ENCODE assay signal across 23 mouse cellular contexts in genomic region chr1:90201655-90202054, GRCm38 (mm10). TPM values are rescaled to one million over a fixed set of nuclear protein-coding genes. Genes with fewer than 3 reads are reported as not detected.
DNase-seq lines count a peak whose midpoint lies in the region; ATAC-seq and TF ChIP-seq lines count a peak whose summit lies in the region.
"Had no signal": no experiment of that assay in that cellular context is flagged by ENCODE, and none has a peak within 500 bp of the region (broad histone marks: within the 10 kb centered on the region; RNA-seq: fewer than 3 reads in every experiment).

No protein-coding gene starts in this region.

- WGBS in hindbrain, embryonic 10.5 days = 48% methylated on average over 2 of the region's 2 CpGs
- 55% methylated on average over 2 of the region's 2 CpGs for WGBS in hindbrain, embryonic 14.5 days
- 50% methylated on average over 2 of the region's 2 CpGs for whole genome bisulfite sequencing in stomach, embryonic 16.5 days
- WGBS in stomach, postnatal 0 days = 51% methylated on average over 2 of the region's 2 CpGs

- H3K4me1 ChIP-seq in hindbrain, embryonic 10.5 days (replicated peaks) = peaks cover 53% of the 10 kb centered on the region
- peaks cover 17% of the 10 kb centered on the region for H3K4me1 ChIP-seq in hindbrain, embryonic 14.5 days (replicated peaks; ENCODE audit: control insufficient read depth, insufficient read depth, low read length)
- H3K4me1 ChIP-seq in stomach, embryonic 16.5 days (ENCODE audit: control insufficient read depth, insufficient read depth, low read length) = peaks cover 6% of the 10 kb centered on the region; the same call in 1 of the 2 replicates
- no peaks in the 10 kb centered on the region for H3K4me1 ChIP-seq in stomach, postnatal 0 days (replicated peaks; ENCODE audit: control insufficient read depth, insufficient read depth)
- H3K4me1 ChIP-seq: liver, embryonic 15.5 days had no signal

- TF ChIP-seq EP300 in stomach, postnatal 0 days (optimal IDR thresholded peaks at IDR 0.05) = no peak

- TF ChIP-seq CTCF in gastrocnemius, adult 2 months (IDR thresholded peaks at IDR 0.05) = no peak
- TF ChIP-seq CTCF in stomach, postnatal 0 days (IDR thresholded peaks at IDR 0.05; ENCODE audit: low read depth) = no peak

- no peak for DNase-seq in gastrocnemius, adult 2 months
- DNase-seq in gastrocnemius, postnatal 10 days = no peak
- no peak for DNase-seq in hindbrain, embryonic 10.5 days (ENCODE audit: low spot score)
- DNase-seq in hindbrain, embryonic 14.5 days (ENCODE audit: low spot score) = no peak
- DNase-seq in stomach, postnatal 0 days (ENCODE audit: low spot score) = no peak
- DNase-seq in urinary bladder, postnatal 10 days (ENCODE audit: low spot score) = no peak
- DNase-seq in embryo, embryonic 11 days = no peak

- peaks cover 9% of the 10 kb centered on the region; the same call in 1 of the 2 replicates for H3K9me3 ChIP-seq in hindbrain, embryonic 10.5 days
- no peaks in the 10 kb centered on the region for H3K9me3 ChIP-seq in hindbrain, embryonic 14.5 days (ENCODE audit: control insufficient read depth, low read length)
- H3K9me3 ChIP-seq in stomach, embryonic 16.5 days (replicated peaks; ENCODE audit: control insufficient read depth, low read length) = no peaks in the 10 kb centered on the region; the same call in 1 of the 2 replicates
- H3K9me3 ChIP-seq in stomach, postnatal 0 days (ENCODE audit: control insufficient read depth, low read length) = no peaks in the 10 kb centered on the region
- H3K9me3 ChIP-seq: forebrain, embryonic 15.5 days; liver, embryonic 15.5 days; lung, embryonic 15.5 days had no signal

- H3K27ac ChIP-seq in gastrocnemius, adult 2 months = peak overlapping the region; percentile 83
- peak overlapping the region; percentile 87 for H3K27ac ChIP-seq in hindbrain, embryonic 10.5 days
- H3K27ac ChIP-seq in hindbrain, embryonic 14.5 days = no peak overlapping the region
- 0 out of 2 replicates have a peak overlapping the region, but pooled peaks have one; percentile 4 for H3K27ac ChIP-seq in stomach, embryonic 16.5 days (ENCODE audit: low read length)
- H3K27ac ChIP-seq in stomach, postnatal 0 days (replicated peaks) = no peak overlapping the region
- H3K27ac ChIP-seq: forebrain, embryonic 15.5 days; hindbrain, postnatal 0 days; limb, embryonic 12.5 days; liver, embryonic 15.5 days; lung, embryonic 15.5 days had no signal

- H3K27me3 ChIP-seq in hindbrain, embryonic 10.5 days (ENCODE audit: insufficient read depth, poor library complexity, severe bottlenecking) = peaks cover 26% of the 10 kb centered on the region
- peaks cover 11% of the 10 kb centered on the region; the same call in 1 of the 2 replicates for H3K27me3 ChIP-seq in hindbrain, embryonic 14.5 days (ENCODE audit: control insufficient read depth, insufficient read depth, low read length)
- H3K27me3 ChIP-seq in stomach, embryonic 16.5 days (ENCODE audit: control insufficient read depth, insufficient read depth, low read length) = no peaks in the 10 kb centered on the region; the same call in 1 of the 2 replicates
- H3K27me3 ChIP-seq in stomach, postnatal 0 days (ENCODE audit: control insufficient read depth, insufficient read depth, low read length) = no peaks in the 10 kb centered on the region
- H3K27me3 ChIP-seq: forebrain, embryonic 15.5 days had no signal

- intact Hi-C loops in gastrocnemius, adult 2 months (cut with DNase I) = no loop called here

- H3K9ac ChIP-seq in hindbrain, embryonic 14.5 days = no peak overlapping the region
- no peak overlapping the region for H3K9ac ChIP-seq in stomach, embryonic 16.5 days (ENCODE audit: low read length)
- H3K9ac ChIP-seq in stomach, postnatal 0 days (ENCODE audit: low read length) = no peak overlapping the region
- H3K9ac ChIP-seq: forebrain, embryonic 15.5 days; liver, embryonic 15.5 days had no signal

- no peak for ATAC-seq in hindbrain, embryonic 14.5 days (ENCODE audit: low FRiP score)
- no peak for ATAC-seq in stomach, embryonic 16.5 days (ENCODE audit: insufficient read depth, low FRiP score)
- no peak for ATAC-seq in stomach, postnatal 0 days (ENCODE audit: low FRiP score, low TSS enrichment)

- no peak overlapping the region; the same call in none of the 2 replicates for H3K4me3 ChIP-seq in gastrocnemius, adult 2 months
- H3K4me3 ChIP-seq in hindbrain, embryonic 10.5 days = no peak overlapping the region
- no peak overlapping the region for H3K4me3 ChIP-seq in hindbrain, embryonic 14.5 days (replicated peaks; ENCODE audit: low read length)
- no peak overlapping the region for H3K4me3 ChIP-seq in stomach, embryonic 16.5 days (replicated peaks; ENCODE audit: low read length)
- H3K4me3 ChIP-seq in stomach, postnatal 0 days (ENCODE audit: low read depth, low read length) = no peak overlapping the region
- H3K4me3 ChIP-seq: forebrain, embryonic 15.5 days; limb, embryonic 12.5 days; liver, embryonic 15.5 days; lung, embryonic 15.5 days; megakaryocyte, embryonic 14.5 days had no signal

- no peak overlapping the region for H3K4me2 ChIP-seq in hindbrain, embryonic 14.5 days (replicated peaks)
- no peak overlapping the region for H3K4me2 ChIP-seq in stomach, embryonic 16.5 days (ENCODE audit: low read depth, low read length)
- no peak overlapping the region for H3K4me2 ChIP-seq in stomach, postnatal 0 days (replicated peaks; ENCODE audit: low read depth)
- H3K4me2 ChIP-seq: liver, embryonic 15.5 days had no signal

- H3K36me3 ChIP-seq in hindbrain, embryonic 10.5 days = no peaks in the 10 kb centered on the region
- no peaks in the 10 kb centered on the region for H3K36me3 ChIP-seq in hindbrain, embryonic 14.5 days (replicated peaks; ENCODE audit: control insufficient read depth, insufficient read depth)
- H3K36me3 ChIP-seq in stomach, embryonic 16.5 days (ENCODE audit: control insufficient read depth, insufficient read depth, low read length) = no peaks in the 10 kb centered on the region
- no peaks in the 10 kb centered on the region for H3K36me3 ChIP-seq in stomach, postnatal 0 days (ENCODE audit: control insufficient read depth, insufficient read depth, low read length)
- H3K36me3 ChIP-seq: forebrain, embryonic 15.5 days; limb, embryonic 12.5 days; liver, embryonic 15.5 days; lung, embryonic 15.5 days had no signal

RNA-seq across cellular contexts. Expression of gene Ackr3, which starts 2.1 kb away (rescaled TPM):
- 10 to 100 TPM; 10.7 to 17.2 TPM for total RNA-seq in gastrocnemius, adult 2 months (2021)
- total RNA-seq in gastrocnemius, postnatal 10 days (2021) = 10 to 100 TPM; 16.6 to 16.7 TPM
- 19.2 and 22.3 TPM in 2 replicates for polyA plus RNA-seq in hindbrain, embryonic 10.5 days (2016; fragmentation: Nextera tagmentation; extraction: Ambion mirVana)
- polyA plus RNA-seq in hindbrain, embryonic 14.5 days (2014; fragmentation: Nextera tagmentation; extraction: Ambion mirVana) = 10.3 and 11.1 TPM in 2 replicates
- polyA plus RNA-seq in stomach, embryonic 16.5 days (2015; fragmentation: Nextera tagmentation; extraction: Ambion mirVana) = 22.2 and 29.7 TPM in 2 replicates
- polyA plus RNA-seq in stomach, postnatal 0 days (2015; fragmentation: Nextera tagmentation; extraction: Ambion mirVana) = 14.6 and 15.6 TPM in 2 replicates
- total RNA-seq: common myeloid progenitor, adult 5-6 weeks; monocyte, adult 5-6 weeks had no signal

RNA-seq across cellular contexts. Expression of gene Iqca, which starts 48.5 kb away (rescaled TPM):
- total RNA-seq in gastrocnemius, adult 2 months (2021) = not detected
- total RNA-seq in gastrocnemius, postnatal 10 days (2021) = not detected
- 0.25 and 1.4 TPM in 2 replicates for polyA plus RNA-seq in hindbrain, embryonic 10.5 days (2016; fragmentation: Nextera tagmentation; extraction: Ambion mirVana)
- 0.86 and 1.8 TPM in 2 replicates for polyA plus RNA-seq in hindbrain, embryonic 14.5 days (2014; fragmentation: Nextera tagmentation; extraction: Ambion mirVana)
- 0.12 TPM in 1 of 2 replicates, not detected in the other for polyA plus RNA-seq in stomach, embryonic 16.5 days (2015; fragmentation: Nextera tagmentation; extraction: Ambion mirVana)
- 0.06 TPM in 1 of 2 replicates, not detected in the other for polyA plus RNA-seq in stomach, postnatal 0 days (2015; fragmentation: Nextera tagmentation; extraction: Ambion mirVana)
- total RNA-seq: adrenal gland, adult 18-20 months; adrenal gland, postnatal 25 days; common myeloid progenitor, adult 5-6 weeks; gastrocnemius, adult 18-20 months; gastrocnemius, postnatal 4 days; heart, postnatal 10 days; liver, adult 2 months; monocyte, adult 5-6 weeks had no signal
- polyA plus RNA-seq: heart, embryonic 11.5 days; limb, embryonic 12.5 days; liver, adult 2 months had no signal

Comparison
In these comparisons a context has a peak if more than half of its experiments do, and no peak if none do; other contexts are left out.
1. H3K27ac ChIP-seq: peak in gastrocnemius, adult 2 months (single experiment), hindbrain, embryonic 10.5 days (single experiment) and stomach, embryonic 16.5 days (single experiment); none in hindbrain, embryonic 14.5 days (single experiment) and stomach, postnatal 0 days (single experiment).